Mouse (Mus musculus) ES-Bruce4 (cell line): Measurements from ENCODE around the gene Cped1.

Source experiments
- CTCF ChIP-seq: IDR thresholded peaks from one replicate; pipeline ENCODE4 v1.8.1; 2011; ENCODE audit warnings: low read depth, low read length
- EP300 ChIP-seq: IDR thresholded peaks from 2 replicates; pipeline ENCODE4 v1.6.1; 2011; ENCODE audit warnings: low read depth, low read length; ENCODE audit not compliant: insufficient read depth
- POLR2A ChIP-seq: IDR thresholded peaks from one replicate; pipeline ENCODE4 v1.8.1; 2011; ENCODE audit warnings: low read length; ENCODE audit not compliant: insufficient read depth

DNA sequence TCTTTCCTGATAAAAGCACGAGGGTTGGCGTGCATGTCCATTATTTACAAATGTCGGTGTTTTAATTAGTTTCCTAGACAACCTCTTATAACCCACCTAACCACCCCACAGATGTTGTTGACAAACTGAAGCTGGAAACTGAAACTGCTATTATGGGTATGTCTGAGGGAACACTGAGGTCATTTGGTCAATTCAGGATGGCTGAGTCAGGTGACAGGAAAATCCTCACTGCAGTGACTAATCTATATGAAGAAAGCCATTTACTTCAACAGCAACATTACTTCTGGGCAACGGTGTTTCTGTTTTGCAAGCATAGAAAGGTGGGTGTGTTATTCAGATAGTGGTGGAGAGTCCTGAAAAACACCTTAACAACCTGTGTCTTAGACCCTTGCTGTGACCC is 12.4 kb downstream of the Cped1 start:
- no peak for TF ChIP-seq CTCF
- no peak for TF ChIP-seq POLR2A
- TF ChIP-seq EP300, result no peak
